Mouse (Mus musculus) heart, embryonic 14.5 days (tissue): ENCODE results near the gene Arhgap24. TPM values are rescaled to one million over a fixed set of nuclear protein-coding genes. Genes with fewer than 3 reads are reported as not detected.
A peak's percentile ranks its signal among the peaks of the same experiment; 100 is the strongest.
"Not testable (repeated sequence)": the region's sequence is repeated elsewhere in the genome, so short reads cannot be mapped to it uniquely, and the experiment has no call there.

Source experiments
- ATAC-seq: fragments of 200-750 bp; cut with Nextera tagmentation; 2 replicates; pipeline ENCODE4 v1.8.0; 2017; ENCODE audit warnings: low read depth, moderate TSS enrichment; ENCODE audit not compliant: insufficient number of reproducible peaks, insufficient read depth, low FRiP score
- H3K27ac ChIP-seq, 2 experiments: fragments of 200-500 bp in 1 of 2; fragments of 300-500 bp in 1 of 2; sonication (generic) in 1 of 2; replicated peaks in 1 of 2; 2 replicates each; pipeline ENCODE4 v1.5.1; 2012 to 2014; ENCODE audit warnings: low read depth in 2 of 2, low read length in 2 of 2, control low read depth in 1 of 2, mild to moderate bottlenecking in 1 of 2, mixed read lengths in 1 of 2; ENCODE audit not compliant: control insufficient read depth in 1 of 2, insufficient read depth in 1 of 2
- H3K27me3 ChIP-seq: fragments of 300-500 bp; sonication (generic); 2 replicates; pipeline ENCODE4 v1.6.1; 2014; ENCODE audit warnings: mild to moderate bottlenecking, low read length, control low read depth; ENCODE audit not compliant: control insufficient read depth, insufficient read depth
- H3K36me3 ChIP-seq: fragments of 300-500 bp; sonication (generic); 2 replicates; pipeline ENCODE4 v1.6.1; 2014; ENCODE audit warnings: mild to moderate bottlenecking, control low read depth, low read length, mixed read lengths; ENCODE audit not compliant: control insufficient read depth, insufficient read depth
- H3K4me1 ChIP-seq, 2 experiments: fragments of 200-500 bp in 1 of 2; fragments of 300-500 bp in 1 of 2; sonication (generic) in 1 of 2; 2 replicates each; pipeline ENCODE4 v1.6.1; 2012 to 2014; ENCODE audit warnings: low read length in 2 of 2, control low read depth in 1 of 2, mixed read lengths in 1 of 2; ENCODE audit not compliant: control insufficient read depth in 2 of 2, insufficient read depth in 2 of 2
- H3K4me2 ChIP-seq: fragments of 300-500 bp; sonication (generic); 2 replicates; pipeline ENCODE4 v1.6.1; 2014; ENCODE audit warnings: mild to moderate bottlenecking, low read length
- H3K4me3 ChIP-seq, 2 experiments: fragments of 200-500 bp in 1 of 2; fragments of 300-500 bp in 1 of 2; sonication (generic) in 1 of 2; 2 replicates each; pipeline ENCODE4 v1.5.1; 2012 to 2014; ENCODE audit warnings: low read length in 2 of 2, mild to moderate bottlenecking in 2 of 2, control low read depth in 1 of 2, low read depth in 1 of 2, moderate library complexity in 1 of 2; ENCODE audit not compliant: control insufficient read depth in 1 of 2, insufficient read depth in 1 of 2
- H3K9ac ChIP-seq: fragments of 300-500 bp; sonication (generic); 2 replicates; pipeline ENCODE4 v1.6.1; 2014; ENCODE audit warnings: mild to moderate bottlenecking, low read length
- H3K9me3 ChIP-seq: fragments of 300-500 bp; sonication (generic); 2 replicates; pipeline ENCODE4 v1.6.1; 2016; ENCODE audit warnings: low read length, control low read depth; ENCODE audit not compliant: control insufficient read depth
- WGBS: fragments of 180-500 bp; shearing (Covaris S2); extraction: QIAGEN DNeasy Blood & Tissue Kit; methylation state at CpG from one replicate; pipeline ENCODE4 v1.1.7; 2014; 5-methylcytosine and 5-hydroxymethylcytosine counted together
- polyA plus RNA-seq: library from polyadenylated mRNA; unstranded; fragments of >200 nt; fragmentation: Nextera tagmentation; extraction: Ambion mirVana; gene quantifications from 2 replicates; pipeline ENCODE4 v1.2.1, GENCODE M21; 2014

Arhgap24 gene
- polyA plus RNA-seq, 1 experiment from 2014 or later = 14.7 TPM

GRCm38 (mm10) chr5:102905441-102906211 lies 424.4 kb downstream of the Arhgap24 start:
- Histone ChIP-seq H3K4me1 (peaks cover 0 to 2% of the 10 kb centered on the region in 2 experiments; a peak in 1 of 4 replicates), H3K27ac (no peak overlapping the region), H3K9me3 (no peaks in the 10 kb centered on the region), H3K4me2 (peak overlapping the region; percentile 6; the same call in 1 of the 2 replicates), H3K36me3 (no peaks in the 10 kb centered on the region), H3K4me3 (no peak overlapping the region), H3K27me3 (no peaks in the 10 kb centered on the region), H3K9ac (no peak overlapping the region)
- 31% methylated on average over 13 of the region's 13 CpGs for WGBS
- ATAC-seq = no peak

DNA sequence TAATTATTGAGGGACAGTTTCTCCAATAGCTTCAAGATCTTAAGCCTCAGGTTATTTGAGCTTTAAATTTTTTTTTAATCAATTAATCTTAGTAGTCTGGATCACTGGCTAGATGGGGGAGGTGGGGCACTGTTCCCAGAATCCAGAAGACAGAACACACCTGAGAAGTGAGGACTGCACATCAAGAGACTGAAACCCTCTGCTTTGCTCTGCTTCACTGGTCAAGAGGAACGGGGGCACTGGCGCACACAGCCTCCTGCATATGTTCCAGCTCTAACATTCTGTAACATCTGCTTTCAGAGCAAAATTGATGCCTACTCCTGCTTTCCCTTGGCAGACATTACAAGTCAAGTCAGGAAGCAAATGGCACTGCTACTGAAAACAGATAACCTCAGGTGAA lies 439.0 kb downstream of the Arhgap24 start:
- Histone ChIP-seq H3K4me2 (no peak overlapping the region), H3K4me3 (no peak overlapping the region), H3K9me3 (no peaks in the 10 kb centered on the region), H3K36me3 (no peaks in the 10 kb centered on the region), H3K27ac (no peak overlapping the region), H3K27me3 (no peaks in the 10 kb centered on the region), H3K9ac (no peak overlapping the region), H3K4me1 (no peaks in the 10 kb centered on the region)
- 90% methylated on average over 2 of the region's 2 CpGs for WGBS
- ATAC-seq = no peak

GRCm38 (mm10) chr5:102926786-102927185 lies 445.6 kb downstream of the Arhgap24 start:
- H3K4me1 ChIP-seq = no peaks in the 10 kb centered on the region
- H3K4me3 ChIP-seq = no peak overlapping the region
- no peak overlapping the region for H3K4me2 ChIP-seq
- no peak for ATAC-seq
- H3K36me3 ChIP-seq = no peaks in the 10 kb centered on the region
- no peak overlapping the region for H3K9ac ChIP-seq
- no peak overlapping the region for H3K27ac ChIP-seq
- H3K27me3 ChIP-seq = no peaks in the 10 kb centered on the region
- H3K9me3 ChIP-seq = no peaks in the 10 kb centered on the region
- 81% methylated on average over 5 of the region's 5 CpGs for WGBS

GRCm38 (mm10) chr5:102930161-102930560 lies 449.0 kb downstream of the Arhgap24 start:
- Histone ChIP-seq H3K4me2 (no peak overlapping the region), H3K9me3 (no peaks in the 10 kb centered on the region), H3K4me3 (no peak overlapping the region), H3K4me1 (no peaks in the 10 kb centered on the region), H3K27me3 (no peaks in the 10 kb centered on the region), H3K27ac (no peak overlapping the region), H3K36me3 (no peaks in the 10 kb centered on the region), H3K9ac (no peak overlapping the region)
- WGBS = 62% methylated on average over 6 of the region's 6 CpGs
- no peak for ATAC-seq

- not testable (repeated sequence) for H3K4me3 ChIP-seq, H3K4me2 ChIP-seq, H3K36me3 ChIP-seq, H3K9ac ChIP-seq, H3K27ac ChIP-seq, H3K27me3 ChIP-seq, ATAC-seq, H3K9me3 ChIP-seq, H3K4me1 ChIP-seq
- 70% methylated on average over 17 of the region's 17 CpGs for WGBS
Measured at GRCm38 (mm10) chr5:102943864-102944630, 462.9 kb downstream of the Arhgap24 start.

DNA sequence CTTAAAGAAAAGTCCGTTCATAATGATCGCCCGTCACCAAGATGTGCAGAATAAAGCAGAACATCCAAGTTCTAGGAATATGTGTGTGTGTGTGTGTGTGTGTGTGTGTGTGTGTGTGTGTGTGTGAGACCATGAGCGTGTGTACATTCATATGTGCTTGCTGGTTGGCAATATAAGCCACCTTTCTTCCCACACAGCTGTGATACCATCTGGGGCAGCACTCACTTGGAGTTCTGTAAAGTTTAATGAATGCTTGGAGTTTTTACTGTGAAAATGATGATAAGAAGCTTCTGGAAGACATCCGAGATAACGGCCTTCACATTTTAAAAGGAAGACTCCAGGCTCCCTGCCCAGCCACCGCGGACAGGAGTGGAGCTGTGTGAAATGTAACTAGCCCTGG lies 465.4 kb downstream of the Arhgap24 start:
- Histone ChIP-seq H3K4me3 (no peak overlapping the region), H3K4me2 (0 out of 2 replicates have a peak overlapping the region, but pooled peaks have one; percentile 0), H3K27me3 (no peaks in the 10 kb centered on the region), H3K9me3 (no peaks in the 10 kb centered on the region), H3K36me3 (no peaks in the 10 kb centered on the region), H3K9ac (no peak overlapping the region), H3K4me1 (peaks cover 0 to 3% of the 10 kb centered on the region in 2 experiments; a peak in 1 of 4 replicates), H3K27ac (0 out of 4 replicates have a peak overlapping the region, but pooled peaks of 1 of the 2 experiments have one; percentile 9)
- WGBS = 62% methylated on average over 8 of the region's 8 CpGs
- ATAC-seq = no peak

GRCm38 (mm10) chr5:102947061-102947711 lies 466.0 kb downstream of the Arhgap24 start:
- H3K9me3 ChIP-seq = no peaks in the 10 kb centered on the region
- H3K4me1 ChIP-seq = peaks cover 0 to 3% of the 10 kb centered on the region in 2 experiments; a peak in 1 of 4 replicates
- no peaks in the 10 kb centered on the region for H3K36me3 ChIP-seq
- H3K4me3 ChIP-seq = no peak overlapping the region
- no peak overlapping the region for H3K9ac ChIP-seq
- H3K27ac ChIP-seq = 0 out of 4 replicates have a peak overlapping the region, but pooled peaks of 1 of the 2 experiments have one; percentile 9
- ATAC-seq = no peak; the same call in 1 of the 2 replicates
- H3K4me2 ChIP-seq = 0 out of 2 replicates have a peak overlapping the region, but pooled peaks have one; percentile 0
- no peaks in the 10 kb centered on the region for H3K27me3 ChIP-seq
- 67% methylated on average over 8 of the region's 8 CpGs for WGBS
